Mouse (Mus musculus) liver, postnatal 0 days (tissue): ENCODE data around the gene Ildr1.

Experiments
- CTCF ChIP-seq: sonication (generic); IDR thresholded peaks from 2 replicates; pipeline ENCODE4 v1.5.1; 2016; ENCODE audit warnings: antibody characterized with exemption, low read depth
- EP300 ChIP-seq: IDR thresholded peaks from 2 replicates; pipeline ENCODE4 v1.6.1; 2016; ENCODE audit warnings: antibody characterized with exemption, low read depth, mild to moderate bottlenecking

- TF ChIP-seq CTCF (no peak), EP300 (no peak)
Measured at GRCm38 (mm10) chr16:36747767-36748166, 54.0 kb downstream of the Ildr1 start.
